Mouse (Mus musculus) forebrain, embryonic 16.5 days (tissue): ENCODE data around the gene Dock1. TPM values are rescaled to one million over a fixed set of nuclear protein-coding genes. Genes with fewer than 3 reads are reported as not detected.

Experiments
- ATAC-seq: fragments of 200-750 bp; cut with Nextera tagmentation; 2 replicates; pipeline ENCODE4 v1.8.0; 2017; ENCODE audit warnings: mild to moderate bottlenecking, moderate library complexity
- H3K27ac ChIP-seq: fragments of 300-500 bp; sonication (generic); 2 replicates; pipeline ENCODE4 v1.5.1; 2014; ENCODE audit warnings: low read length, control low read depth
- H3K27me3 ChIP-seq: fragments of 300-500 bp; sonication (generic); replicated peaks from 2 replicates; pipeline ENCODE4 v1.6.1; 2014; ENCODE audit warnings: low read length; ENCODE audit not compliant: control insufficient read depth, insufficient read depth
- H3K36me3 ChIP-seq: fragments of 300-500 bp; sonication (generic); 2 replicates; pipeline ENCODE4 v1.6.1; 2014; ENCODE audit not compliant: control insufficient read depth, insufficient read depth
- H3K4me1 ChIP-seq: fragments of 300-500 bp; sonication (generic); replicated peaks from 2 replicates; pipeline ENCODE4 v1.6.1; 2014; ENCODE audit warnings: low read length; ENCODE audit not compliant: control insufficient read depth, insufficient read depth
- H3K4me2 ChIP-seq: fragments of 300-500 bp; sonication (generic); 2 replicates; pipeline ENCODE4 v1.6.1; 2014; ENCODE audit warnings: mild to moderate bottlenecking, low read length, control low read depth
- H3K4me3 ChIP-seq: fragments of 300-500 bp; sonication (generic); replicated peaks from 2 replicates; pipeline ENCODE4 v1.5.1; 2014; ENCODE audit warnings: mild to moderate bottlenecking, low read length, control low read depth
- H3K9ac ChIP-seq: fragments of 300-500 bp; sonication (generic); replicated peaks from 2 replicates; pipeline ENCODE4 v1.6.1; 2014; ENCODE audit warnings: low read depth, low read length, control low read depth
- H3K9me3 ChIP-seq: fragments of 300-500 bp; sonication (generic); 2 replicates; pipeline ENCODE4 v1.6.1; 2016; ENCODE audit warnings: low read length; ENCODE audit not compliant: control insufficient read depth
- WGBS: fragments of 180-500 bp; shearing (Covaris S2); extraction: QIAGEN DNeasy Blood & Tissue Kit; methylation state at CpG from one replicate; pipeline ENCODE4 v1.1.7; 2014; 5-methylcytosine and 5-hydroxymethylcytosine counted together
- polyA plus RNA-seq: library from polyadenylated mRNA; unstranded; fragments of >200 nt; fragmentation: Nextera tagmentation; extraction: Ambion mirVana; gene quantifications from 2 replicates; pipeline ENCODE4 v1.2.1, GENCODE M21; 2015

Dock1 gene
- polyA plus RNA-seq, 1 experiment from 2014 or later, result 7.7 TPM

- H3K4me3 ChIP-seq, result no peak overlapping the region
- H3K27ac ChIP-seq, result no peak overlapping the region
- ATAC-seq, result no peak
- no peaks in the 10 kb centered on the region for H3K36me3 ChIP-seq
- no peak overlapping the region for H3K4me2 ChIP-seq
- H3K4me1 ChIP-seq, result no peaks in the 10 kb centered on the region
- no peak overlapping the region for H3K9ac ChIP-seq
- 77% methylated on average over 2 of the region's 2 CpGs for WGBS
- no peaks in the 10 kb centered on the region for H3K9me3 ChIP-seq
- H3K27me3 ChIP-seq, result no peaks in the 10 kb centered on the region
These were observed 551.0 kb downstream of the Dock1 start for GRCm38 (mm10) chr7:135221475-135221874.
